Mouse (Mus musculus): ENCODE results near the gene Scn8a. TPM values are rescaled to one million over a fixed set of nuclear protein-coding genes. Genes with fewer than 3 reads are reported as not detected.

The Scn8a gene
- total RNA-seq, 2 experiments from 2014 or later: 250 to 260 TPM

DNA sequence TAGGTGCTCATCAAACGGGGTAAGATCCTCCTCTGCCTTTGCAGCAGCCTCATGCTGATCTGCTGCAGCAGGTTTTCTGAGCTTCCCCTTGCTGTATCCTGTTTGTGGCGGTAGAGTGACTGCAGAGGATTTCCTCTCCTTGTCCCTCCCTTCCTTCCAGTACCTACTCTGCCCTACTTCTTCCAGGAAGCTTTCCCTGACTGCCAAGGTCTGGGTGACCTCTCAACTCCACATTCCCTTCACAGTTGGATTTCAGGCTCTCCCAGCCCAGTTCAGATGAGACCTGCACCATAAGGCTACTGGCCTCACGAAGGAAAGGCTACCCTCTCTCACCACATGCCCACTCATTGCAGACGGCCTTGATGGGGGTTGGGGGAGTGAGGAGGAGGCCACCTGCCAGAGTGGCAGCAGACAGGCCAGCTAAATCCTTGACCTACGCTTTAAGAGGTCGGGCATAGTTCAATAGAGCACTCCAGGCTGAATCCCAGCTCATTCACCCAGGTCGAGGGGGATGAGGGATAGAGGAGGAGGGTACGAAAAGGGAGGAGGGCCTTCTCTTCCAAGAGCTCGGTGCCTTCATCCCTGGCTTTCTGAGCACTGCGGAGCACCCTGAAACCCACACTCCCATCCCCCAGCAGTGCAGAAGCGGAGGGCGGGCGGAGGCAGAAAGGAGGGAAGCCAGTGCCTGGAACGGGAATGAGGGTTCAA, 222.6 kb downstream of the Scn8a start:
- no peak overlapping the region for H3K4me3 ChIP-seq
- DNase-seq (ENCODE audit: extremely low spot score in 1 of 2, low spot score in 2 of 2): no peak
- no peak for TF ChIP-seq CTCF (IDR thresholded peaks at IDR 0.05)
- H3K27ac ChIP-seq: peak overlapping the region; percentile 29
- intact Hi-C loops (cut with DNase I): no loop called here

DNA sequence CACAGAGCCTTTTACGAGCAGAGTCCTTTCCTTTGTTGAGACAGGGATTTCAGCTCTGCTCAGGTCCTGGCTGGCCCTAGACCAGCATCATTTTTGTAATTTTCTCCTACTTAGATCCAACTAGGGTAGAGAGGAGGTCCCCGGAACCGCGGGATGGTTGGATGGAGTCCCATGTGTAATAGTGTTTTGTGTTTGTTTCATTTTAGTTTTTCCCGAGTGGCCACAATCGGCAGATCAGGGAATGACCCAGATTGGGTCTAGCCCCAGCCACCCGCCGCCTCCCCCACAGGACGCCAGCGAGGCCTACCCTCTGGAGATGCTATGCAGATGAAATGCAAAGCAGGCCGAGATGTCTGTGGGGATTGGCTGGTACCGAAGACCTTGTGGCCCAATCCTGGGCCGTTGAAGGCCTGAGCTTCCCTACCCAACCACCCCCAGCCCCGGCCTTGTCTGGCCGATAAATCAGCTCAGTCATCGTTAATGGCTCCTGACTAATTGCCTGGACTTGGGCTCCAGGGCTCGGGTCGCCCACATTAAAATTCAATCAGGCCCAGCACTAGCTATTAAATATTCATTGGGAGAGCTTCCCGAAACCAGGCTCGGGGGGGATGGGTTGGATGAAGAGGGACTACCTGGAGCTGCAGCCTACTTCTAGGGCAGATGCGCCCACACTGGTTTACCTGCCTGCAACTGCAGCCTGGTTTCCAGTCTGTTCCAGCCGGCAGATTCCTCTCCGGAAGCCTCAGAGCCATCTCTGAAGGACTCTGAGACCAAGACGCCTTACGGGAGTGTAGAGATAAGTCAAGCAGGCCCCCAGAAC, 223.4 kb downstream of the Scn8a start:
- TF ChIP-seq CTCF (IDR thresholded peaks at IDR 0.05): no peak
- peak; percentile 26 to 27 for DNase-seq (ENCODE audit: extremely low spot score in 1 of 2, low spot score in 2 of 2)
- intact Hi-C loops (cut with DNase I): no loop called here
- Histone ChIP-seq H3K27ac (peak overlapping the region; percentile 29), H3K4me3 (no peak overlapping the region)

DNA sequence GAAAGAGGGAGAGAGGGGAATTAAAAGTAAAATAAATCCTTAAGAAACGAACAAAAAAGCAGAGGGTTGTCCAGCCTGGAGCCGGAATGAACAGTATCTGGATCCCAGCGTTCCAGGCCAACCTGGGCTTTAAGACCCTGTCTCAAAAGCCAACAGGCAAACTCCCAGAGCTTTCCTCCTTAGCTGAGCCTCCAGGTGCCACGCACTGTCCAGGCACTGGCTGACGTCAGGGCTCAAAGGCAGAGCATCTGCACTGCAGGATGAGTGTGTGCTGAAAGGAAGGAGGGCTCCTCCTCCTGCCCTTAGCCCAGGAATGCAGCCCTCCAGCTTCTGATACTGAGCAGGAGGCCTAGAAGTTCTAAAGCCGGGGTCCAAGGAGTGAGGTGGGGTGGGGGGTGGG, 224.3 kb downstream of the Scn8a start:
- intact Hi-C loops (cut with DNase I): no loop called here
- no peak for DNase-seq (ENCODE audit: extremely low spot score in 1 of 2, low spot score in 2 of 2)

DNA sequence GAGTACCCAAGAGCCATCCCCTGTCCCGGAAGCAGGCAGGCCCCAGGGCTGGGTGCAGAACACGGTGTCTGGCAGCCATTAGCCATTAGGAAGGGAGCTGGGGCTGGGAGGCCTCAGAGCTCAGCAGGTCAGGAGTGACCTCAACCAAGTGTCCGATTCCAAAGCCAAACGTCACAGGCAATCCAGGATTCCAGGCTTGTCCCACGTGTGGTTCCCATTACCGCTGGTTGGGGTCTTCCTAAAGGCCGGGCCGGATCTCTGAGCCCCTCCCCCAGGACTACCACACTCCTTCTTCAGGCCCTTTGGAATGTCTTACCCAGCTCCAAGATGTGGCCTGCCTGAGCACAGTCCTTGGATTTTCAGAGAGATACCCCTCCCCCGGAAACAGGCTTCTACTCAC, 225.3 kb downstream of the Scn8a start:
- Histone ChIP-seq H3K27ac (no peak overlapping the region), H3K4me3 (no peak overlapping the region)
- intact Hi-C loops (cut with DNase I): no loop called here
- TF ChIP-seq CTCF (IDR thresholded peaks at IDR 0.05): no peak
- DNase-seq (ENCODE audit: extremely low spot score in 1 of 2, low spot score in 2 of 2): no peak

More for the DNA sequence above, 224.3 kb downstream of the Scn8a start:
- no peak for TF ChIP-seq CTCF (IDR thresholded peaks at IDR 0.05)
- no peak overlapping the region for H3K27ac ChIP-seq
- no peak overlapping the region for H3K4me3 ChIP-seq

DNA sequence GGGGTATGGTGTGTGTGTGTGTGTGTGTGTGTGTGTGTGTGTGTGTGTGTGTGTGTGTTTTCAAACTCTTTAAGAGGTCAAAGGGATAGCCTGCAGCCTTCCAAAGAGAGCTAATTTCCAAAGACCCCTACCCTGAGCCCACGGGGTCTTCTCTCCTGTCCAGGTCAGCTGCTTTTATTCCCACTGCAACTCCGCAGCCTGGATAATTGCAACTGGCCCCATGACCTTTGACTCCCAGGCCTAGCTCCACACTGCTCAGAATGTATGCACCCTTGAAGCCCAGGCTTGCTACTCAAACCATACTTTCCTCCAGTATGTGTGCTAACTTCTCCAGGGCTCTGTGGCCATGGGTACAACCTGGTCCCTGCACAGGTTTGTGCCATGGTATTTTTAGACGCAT, 225.7 kb downstream of the Scn8a start:
- TF ChIP-seq CTCF (IDR thresholded peaks at IDR 0.05): no peak
- no peak for DNase-seq (ENCODE audit: extremely low spot score in 1 of 2, low spot score in 2 of 2)
- Histone ChIP-seq H3K4me3 (no peak overlapping the region), H3K27ac (no peak overlapping the region)
- intact Hi-C loops (cut with DNase I): no loop called here

Other genes starting within 250 kb of the Scn8a start
- 1 to 10 TPM; 1.6 to 2.9 TPM for gene Smagp, start 232.9 kb upstream of the Scn8a start, total RNA-seq (2021)
- 1 to 10 TPM; 3.5 to 6.2 TPM for gene Bin2, start 200.3 kb upstream of the Scn8a start, total RNA-seq (2021)
- 1 to 10 TPM; 2.4 to 3.3 TPM for gene Cela1, start 181.9 kb upstream of the Scn8a start, total RNA-seq (2021)
- gene Galnt6, start 140.5 kb upstream of the Scn8a start, total RNA-seq (2021): 1 to 10 TPM; 4.8 to 4.9 TPM
- gene Slc4a8, start 108.1 kb upstream of the Scn8a start, total RNA-seq (2021): 10 to 100 TPM; 78.4 to 79.0 TPM
- not detected for gene Gm47841, start 177.5 kb downstream of the Scn8a start, total RNA-seq (2021)
- gene Fignl2, start 208.7 kb downstream of the Scn8a start, total RNA-seq (2021): 1 to 10 TPM; 1.2 to 1.4 TPM
- not detected for gene Ankrd33, start 245.9 kb downstream of the Scn8a start, total RNA-seq (2021)

All from left cerebral cortex, adult 2 months (tissue).